ENCODE assay signal across 19 mouse cellular contexts in the genomic region with DNA sequence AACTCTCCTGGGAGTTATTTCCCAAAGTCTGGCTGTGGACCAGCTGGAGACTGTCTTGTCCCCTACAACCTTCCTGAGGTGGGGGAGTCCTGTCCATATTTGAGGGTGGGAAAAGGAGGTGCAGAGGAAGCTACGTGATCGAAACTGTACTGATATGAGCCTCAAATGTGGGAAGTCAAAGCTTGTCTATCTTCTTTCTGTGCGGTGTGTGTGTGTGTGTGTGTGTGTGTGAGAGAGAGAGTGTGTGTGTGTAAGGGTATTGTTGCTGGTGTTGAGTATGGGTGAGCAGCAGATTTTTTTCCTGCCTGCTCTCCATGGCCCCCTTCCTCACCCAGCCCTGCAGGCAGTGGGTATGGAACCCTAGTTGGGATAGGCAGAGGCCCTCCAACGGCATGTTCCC. TPM values are rescaled to one million over a fixed set of nuclear protein-coding genes. Genes with fewer than 3 reads are reported as not detected.
DNase-seq lines count a peak whose midpoint lies in the region; ATAC-seq and TF ChIP-seq lines count a peak whose summit lies in the region.
"Had no signal": no experiment of that assay in that cellular context is flagged by ENCODE, and none has a peak within 500 bp of the region (broad histone marks: within the 10 kb centered on the region; RNA-seq: fewer than 3 reads in every experiment).

No protein-coding gene starts in this region.

- TF ChIP-seq CTCF in G1E (IDR thresholded peaks at IDR 0.05; ENCODE audit: low read depth, low read length), result no peak
- no peak for TF ChIP-seq CTCF in bone marrow, adult 2 months (IDR thresholded peaks at IDR 0.05; ENCODE audit: control insufficient read depth, insufficient read depth, low read length)
- TF ChIP-seq CTCF in layer of hippocampus, adult 2 months (conservative IDR thresholded peaks at IDR 0.05), result no peak

- intact Hi-C loops in left cerebral cortex, postnatal 14 days (cut with DNase I), result no loop called here

- no peak overlapping the region for H3ac ChIP-seq in myocyte (ENCODE audit: control insufficient read depth, insufficient read length)

- H3K9me3 ChIP-seq in G1E (replicated peaks), result no peaks in the 10 kb centered on the region
- H3K9me3 ChIP-seq in liver, embryonic 15.5 days (replicated peaks), result no peaks in the 10 kb centered on the region
- H3K9me3 ChIP-seq: intestine, embryonic 15.5 days; neural tube, embryonic 12.5 days had no signal

- H3K9ac ChIP-seq in liver, embryonic 15.5 days, result no peak overlapping the region
- H3K9ac ChIP-seq: hindbrain, embryonic 14.5 days; intestine, embryonic 15.5 days; neural tube, embryonic 12.5 days had no signal

- H3K4me2 ChIP-seq in liver, embryonic 15.5 days, result peak overlapping the region; percentile 45
- peak overlapping the region; percentile 68 for H3K4me2 ChIP-seq in myocyte (ENCODE audit: low read depth)
- H3K4me2 ChIP-seq: heart, embryonic 11.5 days; hindbrain, embryonic 14.5 days; intestine, embryonic 15.5 days; midbrain, embryonic 11.5 days; neural tube, embryonic 12.5 days had no signal

- H3K4me3 ChIP-seq in G1E (ENCODE audit: low read depth, low read length) (peak overlapping the region; percentile 64; the same call in 1 of the 2 replicates), myocyte (no peak overlapping the region)
- peak overlapping the region; percentile 1 for H3K4me3 ChIP-seq in bone marrow, adult 2 months (replicated peaks; ENCODE audit: control insufficient read depth, low read depth, low read length)
- H3K4me3 ChIP-seq in liver, embryonic 15.5 days (replicated peaks), result peak overlapping the region; percentile 2; the same call in 1 of the 2 replicates
- no peak overlapping the region for H3K4me3 ChIP-seq in layer of hippocampus, adult 2 months
- H3K4me3 ChIP-seq: intestine, embryonic 15.5 days; neural tube, embryonic 12.5 days had no signal

- no peak for ATAC-seq in G1E (ENCODE audit: extremely low read depth, insufficient number of reproducible peaks, low FRiP score, poor library complexity, severe bottlenecking)
- ATAC-seq in liver, embryonic 15.5 days (ENCODE audit: insufficient read depth), result 0 out of 2 replicates have a peak, but pooled peaks have one; percentile 21
- no peak for ATAC-seq in erythroblast, adult 5-6 weeks (replicated peaks; ENCODE audit: low FRiP score, poor library complexity, severe bottlenecking)
- ATAC-seq: activated CD4-positive, CD25-positive, alpha-beta regulatory T cell, adult 4 months; forebrain, embryonic 16.5 days; intestine, embryonic 15.5 days had no signal

- H3K27ac ChIP-seq in bone marrow, adult 2 months (ENCODE audit: control insufficient read depth, insufficient read depth, low read depth, low read length, poor library complexity), result peak overlapping the region; percentile 27
- H3K27ac ChIP-seq in liver, embryonic 15.5 days (replicated peaks), result peak overlapping the region; percentile 45; the same call in 1 of the 2 replicates
- H3K27ac ChIP-seq in layer of hippocampus, adult 2 months, result no peak overlapping the region
- H3K27ac ChIP-seq: hindbrain, embryonic 14.5 days; intestine, embryonic 15.5 days; kidney, postnatal 0 days; neural tube, embryonic 12.5 days had no signal

- H3K36me3 ChIP-seq in G1E (replicated peaks), result peaks cover 93% of the 10 kb centered on the region
- H3K36me3 ChIP-seq in liver, embryonic 15.5 days (replicated peaks), result no peaks in the 10 kb centered on the region
- no peaks in the 10 kb centered on the region for H3K36me3 ChIP-seq in myocyte (ENCODE audit: control insufficient read depth, insufficient read depth)
- H3K36me3 ChIP-seq: intestine, embryonic 15.5 days; neural tube, embryonic 12.5 days had no signal

- peaks cover 92% of the 10 kb centered on the region for H3K4me1 ChIP-seq in G1E (ENCODE audit: insufficient read depth, low read depth, low read length)
- peaks cover 12% of the 10 kb centered on the region for H3K4me1 ChIP-seq in bone marrow, adult 2 months (ENCODE audit: control insufficient read depth, insufficient read depth, low read length)
- H3K4me1 ChIP-seq in liver, embryonic 15.5 days (replicated peaks), result peaks cover 33% of the 10 kb centered on the region
- H3K4me1 ChIP-seq: neural tube, embryonic 12.5 days had no signal

- WGBS in bone marrow, adult 2 months, result 20% methylated on average over 4 of the region's 4 CpGs
- WGBS in liver, embryonic 15.5 days (ENCODE audit: insufficient replicate concordance), result 29% methylated on average over 4 of the region's 4 CpGs

- no peak for TF ChIP-seq POLR2A in bone marrow, adult 2 months (IDR thresholded peaks at IDR 0.05; ENCODE audit: borderline replicate concordance, control insufficient read depth, low read depth, low read length)
- no peak for TF ChIP-seq POLR2A in myocyte (IDR thresholded peaks at IDR 0.05; ENCODE audit: insufficient read length, low read depth)

- no peaks in the 10 kb centered on the region for H3K79me2 ChIP-seq in myocyte (ENCODE audit: control insufficient read depth, insufficient read depth)

- no peak for DNase-seq in G1E (ENCODE audit: low spot score)
- no peak for DNase-seq in left cerebral cortex, postnatal 14 days (ENCODE audit: low spot score in 2 of 2)
- DNase-seq in layer of hippocampus, adult 2 months (ENCODE audit: low spot score in 2 of 2), result no peak
- DNase-seq in layer of hippocampus, postnatal 14 days (ENCODE audit: low spot score in 2 of 2), result no peak
- DNase-seq: cerebellum, adult 11-12 months; embryo, embryonic 11 days; left cerebral cortex, postnatal 4 days had no signal

- H3K27me3 ChIP-seq in G1E (ENCODE audit: insufficient read depth, low read length) (no peaks in the 10 kb centered on the region), myocyte (ENCODE audit: control insufficient read depth, insufficient read depth, insufficient read length) (no peaks in the 10 kb centered on the region)
- H3K27me3 ChIP-seq in liver, embryonic 15.5 days, result no peaks in the 10 kb centered on the region; the same call in 1 of the 2 replicates
- H3K27me3 ChIP-seq: intestine, embryonic 15.5 days; neural tube, embryonic 12.5 days had no signal

TF ChIP-seq in myocyte, 11 proteins besides CTCF, POLR2A, EP300 and RAD21:
- TF ChIP-seq REST (IDR thresholded peaks at IDR 0.05; ENCODE audit: insufficient read depth, insufficient read length) (no peak), USF1 (IDR thresholded peaks at IDR 0.05; ENCODE audit: low read depth) (no peak), TCF3 (IDR thresholded peaks at IDR 0.05; ENCODE audit: insufficient read length, low read depth) (no peak), SRF (IDR thresholded peaks at IDR 0.05; ENCODE audit: control insufficient read depth, insufficient read length, low read depth) (no peak), E2F4 (IDR thresholded peaks at IDR 0.05; ENCODE audit: insufficient read depth) (no peak), CEBPB (IDR thresholded peaks at IDR 0.05; ENCODE audit: insufficient read depth, poor library complexity, severe bottlenecking) (no peak), POLR2AphosphoS2 (IDR thresholded peaks at IDR 0.05; ENCODE audit: insufficient read length, low read depth) (no peak), MYOG (IDR thresholded peaks at IDR 0.05; ENCODE audit: control insufficient read depth in 1 of 3, insufficient read depth in 1 of 3, insufficient read length in 2 of 3, low read depth in 2 of 3) (no peak), MAX (IDR thresholded peaks at IDR 0.05; ENCODE audit: low read depth) (no peak), MYOD1 (IDR thresholded peaks at IDR 0.05; ENCODE audit: control insufficient read depth in 1 of 3, insufficient read length in 2 of 3, low read depth in 2 of 3) (no peak), TCF12 (IDR thresholded peaks at IDR 0.05; ENCODE audit: insufficient read depth, poor library complexity, severe bottlenecking) (no peak)

RNA-seq across cellular contexts. Expression of a gene that starts 28.3 kb away (rescaled TPM):
- 13.0 and 18.7 TPM in 2 replicates for total RNA-seq in G1E (2014; fragmentation: Nextera tagmentation)
- total RNA-seq in G1E (2017), result 18.2 and 19.5 TPM in 2 replicates
- polyA plus RNA-seq in G1E (2012), result 25.9 and 27.2 TPM in 2 replicates
- polyA plus RNA-seq in bone marrow, adult 2 months (2011; ENCODE audit: insufficient read depth, insufficient read length, low replicate concordance, missing spikeins), result 4.7 and 4.8 TPM in 2 replicates
- 7.4 and 9.3 TPM in 2 replicates for polyA plus RNA-seq in liver, embryonic 15.5 days (2015; fragmentation: Nextera tagmentation; extraction: Ambion mirVana)
- polyA plus RNA-seq in myocyte (2012; fragmentation: generic; extraction: Trizol), result 0.14 TPM
- 1.0 and 16.5 TPM in 2 replicates for total RNA-seq in erythroblast, adult 5-6 weeks (2015; ENCODE audit: low replicate concordance)
- 3.8 and 6.5 TPM in 2 replicates for total RNA-seq in erythroblast, adult 5-6 weeks (2017; ENCODE audit: low replicate concordance)
- 1 to 10 TPM in 1 of 2 experiments, under 1 TPM in 1; 0.47 to 1.5 TPM for total RNA-seq in left cerebral cortex, postnatal 14 days (2021)
- 1 to 10 TPM in 1 of 2 experiments, under 1 TPM in 1; 0.93 to 1.2 TPM for total RNA-seq in layer of hippocampus, adult 2 months (2021)
- 1 to 10 TPM in 1 of 2 experiments, under 1 TPM in 1; 0.69 to 1.5 TPM for total RNA-seq in layer of hippocampus, postnatal 14 days (2021)

RNA-seq across cellular contexts. Expression of a gene that starts 37.8 kb away (rescaled TPM):
- 148 and 158 TPM in 2 replicates for total RNA-seq in G1E (2014; fragmentation: Nextera tagmentation)
- total RNA-seq in G1E (2017), result 79.5 and 79.6 TPM in 2 replicates
- 480 and 501 TPM in 2 replicates for polyA plus RNA-seq in G1E (2012)
- polyA plus RNA-seq in bone marrow, adult 2 months (2011; ENCODE audit: insufficient read depth, insufficient read length, low replicate concordance, missing spikeins), result 6.0 and 8.1 TPM in 2 replicates
- polyA plus RNA-seq in liver, embryonic 15.5 days (2015; fragmentation: Nextera tagmentation; extraction: Ambion mirVana), result 2.9 and 3.2 TPM in 2 replicates
- polyA plus RNA-seq in myocyte (2012; fragmentation: generic; extraction: Trizol), result 0.30 TPM
- 6.7 and 18.6 TPM in 2 replicates for total RNA-seq in erythroblast, adult 5-6 weeks (2015; ENCODE audit: low replicate concordance)
- 4.3 and 5.6 TPM in 2 replicates for total RNA-seq in erythroblast, adult 5-6 weeks (2017; ENCODE audit: low replicate concordance)
- total RNA-seq in left cerebral cortex, postnatal 14 days (2021), result 10 to 100 TPM; 34.1 to 37.3 TPM
- 10 to 100 TPM; 15.6 to 16.1 TPM for total RNA-seq in layer of hippocampus, adult 2 months (2021)
- total RNA-seq in layer of hippocampus, postnatal 14 days (2021), result 10 to 100 TPM; 27.9 to 30.5 TPM

Comparison
In these comparisons a context has a peak if more than half of its experiments do, and no peak if none do; other contexts are left out.
1. H3K4me3 ChIP-seq: peak in G1E (single experiment), bone marrow, adult 2 months (single experiment) and liver, embryonic 15.5 days (single experiment); none in myocyte (single experiment) and layer of hippocampus, adult 2 months (single experiment).